Mouse (Mus musculus) midbrain, postnatal 0 days (tissue): Measurements from ENCODE around the gene Pi16. TPM values are rescaled to one million over a fixed set of nuclear protein-coding genes. Genes with fewer than 3 reads are reported as not detected.
A peak's percentile ranks its signal among the peaks of the same experiment; 100 is the strongest.

Source experiments
- ATAC-seq: fragments of 200-750 bp; cut with Nextera tagmentation; 2 replicates; pipeline ENCODE4 v1.8.0; 2017; ENCODE audit warnings: moderate number of reproducible peaks, mild to moderate bottlenecking, moderate TSS enrichment, moderate library complexity; ENCODE audit not compliant: low FRiP score
- DNase-seq: peaks from one replicate; pipeline ENCODE4 v3.0.0-alpha.2; 2015; ENCODE audit warnings: low spot score
- H3K27ac ChIP-seq: fragments of 300-500 bp; sonication (generic); 2 replicates; pipeline ENCODE4 v1.5.1; 2014; ENCODE audit warnings: low read depth, mild to moderate bottlenecking, low read length, mixed read lengths
- H3K27me3 ChIP-seq: fragments of 300-500 bp; sonication (generic); 2 replicates; pipeline ENCODE4 v1.6.1; 2014; ENCODE audit warnings: low read length, control low read depth, mixed read lengths; ENCODE audit not compliant: insufficient read depth
- H3K36me3 ChIP-seq: fragments of 300-500 bp; sonication (generic); 2 replicates; pipeline ENCODE4 v1.6.1; 2014; ENCODE audit warnings: low read length, control low read depth, mixed read lengths; ENCODE audit not compliant: insufficient read depth
- H3K4me1 ChIP-seq: fragments of 300-500 bp; sonication (generic); 2 replicates; pipeline ENCODE4 v1.6.1; 2014; ENCODE audit warnings: mild to moderate bottlenecking, control low read depth, antibody characterized with exemption, low read length, mixed read lengths; ENCODE audit not compliant: insufficient read depth
- H3K4me2 ChIP-seq: fragments of 300-500 bp; sonication (generic); 2 replicates; pipeline ENCODE4 v1.6.1; 2014; ENCODE audit warnings: low read depth, mild to moderate bottlenecking, low read length, mixed read lengths; ENCODE audit not compliant: poor library complexity, severe bottlenecking
- H3K4me3 ChIP-seq: fragments of 300-500 bp; sonication (generic); 2 replicates; pipeline ENCODE4 v1.5.1; 2014; ENCODE audit warnings: low read depth, mild to moderate bottlenecking, low read length, moderate library complexity
- H3K9ac ChIP-seq: fragments of 300-500 bp; sonication (generic); replicated peaks from 2 replicates; pipeline ENCODE4 v1.6.1; 2014; ENCODE audit warnings: mild to moderate bottlenecking, low read length, moderate library complexity, mixed read lengths; ENCODE audit not compliant: poor library complexity, severe bottlenecking
- H3K9me3 ChIP-seq: fragments of 300-500 bp; sonication (generic); 2 replicates; pipeline ENCODE4 v1.6.1; 2016; ENCODE audit warnings: low read length, control low read depth
- CTCF ChIP-seq: IDR thresholded peaks from 2 replicates; pipeline ENCODE4 v1.5.1; 2016; ENCODE audit warnings: antibody characterized with exemption, mild to moderate bottlenecking
- WGBS: fragments of 180-500 bp; shearing (Covaris S2); extraction: QIAGEN DNeasy Blood & Tissue Kit; methylation state at CpG from one replicate; pipeline ENCODE4 v1.1.7; 2014; 5-methylcytosine and 5-hydroxymethylcytosine counted together
- polyA plus RNA-seq: library from polyadenylated mRNA; unstranded; fragments of >200 nt; fragmentation: Nextera tagmentation; extraction: Ambion mirVana; gene quantifications from 2 replicates; pipeline ENCODE4 v1.2.1, GENCODE M21; 2015
- total RNA-seq: library from RNA; depleted of rRNA; stranded (reverse); fragments of >200 nt; gene quantifications from 2 replicates; pipeline ENCODE4 v1.2.3, GENCODE M21; 2014

The Pi16 gene
- total and polyA plus RNA-seq, 2 experiments from 2014 or later = 3.3 to 4.6 TPM

- ATAC-seq = no peak
Observed at GRCm38 (mm10) chr17:29315672-29316465, 1.6 kb upstream of the Pi16 start.

GRCm38 (mm10) chr17:29316891-29317290 lies 589 bp upstream of the Pi16 start:
- Histone ChIP-seq H3K27me3 (no peaks in the 10 kb centered on the region), H3K27ac (no peak overlapping the region), H3K36me3 (no peaks in the 10 kb centered on the region), H3K4me3 (no peak overlapping the region), H3K4me2 (no peak overlapping the region), H3K9me3 (no peaks in the 10 kb centered on the region), H3K4me1 (peaks cover 6% of the 10 kb centered on the region; the same call in 1 of the 2 replicates), H3K9ac (no peak overlapping the region)
- no peak for ATAC-seq
- DNase-seq = no peak
- no peak for TF ChIP-seq CTCF
- 51% methylated on average over 3 of the region's 3 CpGs for WGBS

More at GRCm38 (mm10) chr17:29315672-29316465, 1.6 kb upstream of the Pi16 start:
- Histone ChIP-seq H3K27me3 (no peaks in the 10 kb centered on the region), H3K4me3 (no peak overlapping the region), H3K36me3 (no peaks in the 10 kb centered on the region), H3K9ac (no peak overlapping the region), H3K27ac (no peak overlapping the region), H3K4me2 (no peak overlapping the region), H3K4me1 (peaks cover 6% of the 10 kb centered on the region; the same call in 1 of the 2 replicates), H3K9me3 (no peaks in the 10 kb centered on the region)
- WGBS = 45% methylated on average over 9 of the region's 9 CpGs
- no peak for DNase-seq
- TF ChIP-seq CTCF = no peak

DNA sequence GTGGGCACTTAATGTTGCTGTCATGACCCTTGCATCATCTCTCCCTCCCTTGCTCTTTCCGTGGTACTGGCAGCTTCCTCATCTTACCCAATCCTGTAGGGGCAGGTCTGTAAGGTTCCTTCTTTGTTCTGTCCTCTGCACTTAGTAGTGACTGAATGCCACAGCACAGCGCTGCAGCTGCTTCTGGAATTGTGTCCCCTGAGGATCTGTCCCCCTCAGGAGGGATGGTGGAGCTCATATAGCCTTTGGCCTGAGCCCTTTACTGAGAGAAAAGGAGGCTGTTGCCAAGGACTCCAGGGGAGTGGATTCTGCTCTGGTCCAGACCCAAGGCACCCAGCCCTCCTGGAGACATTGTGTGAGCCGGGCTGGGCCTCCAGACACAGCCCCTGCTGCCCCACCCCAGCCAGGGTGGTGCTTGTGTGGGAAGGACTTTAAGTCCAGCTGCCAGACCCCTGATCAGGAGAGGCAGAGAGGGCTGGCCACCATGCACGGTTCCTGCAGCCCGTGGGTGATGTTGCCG lies 1.3 kb downstream of the Pi16 start:
- no peaks in the 10 kb centered on the region; the same call in 1 of the 2 replicates for H3K27me3 ChIP-seq
- H3K9ac ChIP-seq = peak overlapping the region; percentile 8; the same call in 1 of the 2 replicates
- DNase-seq (no peak), ATAC-seq (no peak)
- no peak for TF ChIP-seq CTCF
- H3K4me2 ChIP-seq = no peak overlapping the region
- H3K9me3 ChIP-seq = no peaks in the 10 kb centered on the region
- no peaks in the 10 kb centered on the region for H3K36me3 ChIP-seq
- no peak overlapping the region for H3K4me3 ChIP-seq
- H3K4me1 ChIP-seq = peaks cover 6% of the 10 kb centered on the region; the same call in 1 of the 2 replicates
- no peak overlapping the region for H3K27ac ChIP-seq
- 60% methylated on average over 6 of the region's 6 CpGs for WGBS

DNA sequence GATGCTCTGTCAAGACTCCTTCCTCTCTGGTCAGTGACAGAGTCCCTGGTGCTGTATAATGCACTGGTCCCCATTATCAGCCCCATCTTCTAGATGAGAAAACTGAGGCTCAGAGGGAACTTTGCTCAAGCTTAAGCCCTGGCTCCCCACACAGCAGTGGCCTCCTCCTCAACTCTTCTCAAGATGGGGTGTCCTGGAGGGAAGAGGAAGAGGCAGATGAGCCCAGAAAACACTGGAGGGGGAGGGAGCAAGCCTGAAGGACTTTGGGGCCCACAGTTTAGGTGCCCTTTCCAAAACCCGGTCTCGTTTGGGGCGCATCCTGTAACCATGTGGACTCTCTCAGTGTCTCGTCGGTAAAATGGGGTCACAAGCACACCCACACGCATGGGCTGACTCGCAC lies 2.0 kb downstream of the Pi16 start:
- Histone ChIP-seq H3K27me3 (no peaks in the 10 kb centered on the region; the same call in 1 of the 2 replicates), H3K4me2 (no peak overlapping the region), H3K9me3 (no peaks in the 10 kb centered on the region), H3K9ac (no peak overlapping the region), H3K27ac (no peak overlapping the region), H3K4me1 (peaks cover 6% of the 10 kb centered on the region; the same call in 1 of the 2 replicates), H3K4me3 (no peak overlapping the region), H3K36me3 (no peaks in the 10 kb centered on the region)
- ATAC-seq = no peak
- no peak for TF ChIP-seq CTCF
- WGBS = 92% methylated on average over 7 of the region's 7 CpGs
- no peak for DNase-seq

DNA sequence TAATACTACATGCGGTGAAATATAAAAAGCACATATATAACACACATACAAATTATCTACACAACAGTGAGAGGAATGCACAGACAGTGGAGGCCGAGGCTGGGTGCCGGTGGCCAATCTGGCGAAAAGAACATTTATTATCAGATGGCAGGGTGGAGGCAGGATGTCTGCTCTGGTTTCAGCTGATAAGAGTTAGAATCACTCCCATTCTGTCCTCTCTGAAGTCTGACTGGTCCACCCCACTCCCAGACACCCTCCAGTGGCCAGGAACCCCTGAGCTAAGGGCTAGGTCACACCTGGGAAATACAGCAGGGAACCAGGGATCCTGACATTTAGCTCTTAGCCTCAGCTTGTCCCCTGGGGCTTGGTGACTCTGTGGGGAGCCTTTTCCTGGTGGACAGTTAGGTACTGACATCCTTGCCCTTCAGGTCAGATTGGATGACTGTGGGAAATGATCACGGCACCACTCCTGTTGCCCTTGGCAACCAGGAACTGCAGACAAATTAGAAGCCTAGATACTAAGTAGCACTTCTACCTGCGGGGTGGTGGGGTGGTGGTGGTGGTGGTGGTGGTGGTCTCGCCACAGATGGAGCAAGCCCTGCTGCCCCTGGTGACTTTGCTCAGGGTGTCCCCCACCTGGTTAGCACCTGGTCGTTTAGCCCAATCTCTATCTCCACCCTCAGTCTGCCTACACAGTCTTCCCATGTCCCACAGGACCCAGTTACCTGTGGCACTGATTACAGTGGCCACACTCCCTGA lies 2.6 kb downstream of the Pi16 start:
- ATAC-seq = no peak
- Histone ChIP-seq H3K36me3 (no peaks in the 10 kb centered on the region), H3K9ac (no peak overlapping the region), H3K27me3 (no peaks in the 10 kb centered on the region; the same call in 1 of the 2 replicates), H3K4me1 (peaks cover 6% of the 10 kb centered on the region; the same call in 1 of the 2 replicates), H3K27ac (no peak overlapping the region), H3K4me3 (no peak overlapping the region), H3K4me2 (no peak overlapping the region), H3K9me3 (no peaks in the 10 kb centered on the region)
- no peak for DNase-seq
- no peak for TF ChIP-seq CTCF
- WGBS = 61% methylated on average over 8 of the region's 8 CpGs
